Mouse (Mus musculus) gastrocnemius, postnatal 4 days (tissue): ENCODE data around the gene Dclk3. TPM values are rescaled to one million over a fixed set of nuclear protein-coding genes. Genes with fewer than 3 reads are reported as not detected.

Experiments used
- DNase-seq, 2 experiments: peaks; one replicate each; pipeline ENCODE4 v3.0.0; 2021 to 2022; ENCODE audit warnings: low spot score in 2 of 2, mixed read lengths in 2 of 2
- total RNA-seq, 2 experiments: library from RNA; stranded (reverse); gene quantifications; 2 replicates each; pipeline ENCODE4 v1.2.3; 2021

The Dclk3 gene
- total RNA-seq, 2 experiments from 2014 or later: 1.5 to 1.7 TPM

DNA sequence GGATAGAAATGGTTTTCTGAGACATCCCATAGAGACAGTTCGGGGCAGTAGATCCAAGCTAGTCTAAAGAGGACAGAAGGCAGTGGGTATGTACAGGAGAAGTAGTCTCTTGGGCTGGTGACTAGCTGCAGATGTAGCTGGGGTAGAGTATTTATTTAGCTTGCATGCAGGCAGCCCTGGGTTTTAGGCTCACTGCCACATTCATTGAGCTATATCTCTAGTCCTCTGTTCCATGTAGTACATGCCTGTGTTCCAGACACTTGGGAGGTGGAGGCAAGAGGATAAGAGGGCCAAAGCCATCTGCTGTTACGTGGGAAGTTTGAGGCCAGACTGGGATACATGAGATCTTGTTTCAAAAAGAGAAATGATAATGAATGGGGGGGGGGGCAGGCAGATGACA, 3.5 kb upstream of the Dclk3 start:
- DNase-seq: no peak

DNA sequence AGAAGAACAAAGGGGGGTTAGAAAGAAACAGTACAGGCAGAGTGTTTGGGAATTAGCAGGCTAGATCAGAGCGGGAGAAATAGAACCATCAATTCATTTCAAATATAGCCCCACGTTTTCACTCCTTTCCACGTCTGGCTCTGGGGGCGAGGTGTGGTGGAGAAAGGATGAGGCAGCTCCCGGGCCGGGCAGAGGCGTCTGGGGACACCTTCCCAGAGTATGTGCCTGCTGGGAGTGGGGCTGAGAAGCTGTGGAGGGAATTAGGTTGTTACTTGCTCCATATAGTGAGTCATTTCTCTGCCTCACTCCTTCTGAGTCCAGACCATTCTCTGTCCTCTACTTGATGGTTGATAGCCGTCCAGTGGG, 938 bp downstream of the Dclk3 start:
- no peak for DNase-seq

DNA sequence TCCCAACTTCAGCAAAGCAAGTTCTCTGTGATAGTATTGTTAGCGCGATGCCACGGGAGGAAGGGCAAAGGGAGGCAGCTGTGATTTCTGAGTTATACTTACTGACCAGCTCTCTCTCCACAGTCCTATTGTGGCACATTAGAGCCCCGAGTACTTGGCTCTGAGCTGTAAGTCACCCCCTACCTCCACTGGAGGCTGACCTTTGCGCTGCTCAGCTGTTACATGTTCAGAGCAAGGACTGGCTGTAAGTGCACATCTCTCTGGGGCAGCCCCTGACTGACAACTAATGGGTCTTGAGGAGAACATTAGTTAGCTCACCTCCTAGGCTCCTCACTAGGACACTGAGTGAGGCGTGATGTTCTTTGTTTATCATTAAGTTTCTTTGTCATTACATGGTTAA, 1.6 kb downstream of the Dclk3 start:
- no peak for DNase-seq

DNA sequence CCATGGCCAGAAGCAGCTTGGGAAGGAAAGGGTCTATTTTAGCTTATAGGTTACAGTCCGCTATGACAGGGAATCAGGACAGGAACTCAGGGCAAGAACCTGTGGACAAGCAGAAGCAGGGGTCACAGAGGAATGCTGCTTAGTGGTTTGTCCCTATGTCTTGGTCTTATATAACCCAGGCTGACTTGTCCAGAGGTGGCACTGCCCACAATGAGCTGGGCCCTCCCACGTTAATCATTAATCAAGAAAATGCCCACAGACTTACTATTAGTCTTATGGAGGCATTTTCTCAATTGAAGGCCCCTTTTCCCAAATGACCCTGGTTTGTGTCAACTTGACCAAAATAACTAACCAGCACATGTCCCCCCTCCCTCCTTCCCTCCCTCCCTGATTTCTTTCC, 2.3 kb downstream of the Dclk3 start:
- DNase-seq: no peak

DNA sequence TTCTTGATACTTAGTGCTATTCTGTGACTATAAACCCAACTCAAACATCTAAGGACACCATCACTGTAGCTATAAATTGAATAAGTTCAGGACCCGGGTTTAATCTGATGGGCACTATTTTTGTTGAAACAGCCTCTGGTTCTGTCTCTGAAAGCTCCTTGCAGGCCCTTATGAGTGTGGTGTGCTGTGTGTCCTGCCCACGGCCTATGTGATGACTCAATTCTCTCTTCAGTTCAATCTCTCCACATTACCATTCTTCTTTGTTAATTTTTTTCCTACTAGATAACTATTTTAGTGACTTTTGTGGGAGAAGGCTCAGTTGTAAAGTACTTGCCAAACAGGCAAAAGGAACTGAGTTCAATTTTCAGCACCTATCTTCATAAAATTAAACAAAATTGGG, 7.3 kb downstream of the Dclk3 start:
- no peak for DNase-seq

DNA sequence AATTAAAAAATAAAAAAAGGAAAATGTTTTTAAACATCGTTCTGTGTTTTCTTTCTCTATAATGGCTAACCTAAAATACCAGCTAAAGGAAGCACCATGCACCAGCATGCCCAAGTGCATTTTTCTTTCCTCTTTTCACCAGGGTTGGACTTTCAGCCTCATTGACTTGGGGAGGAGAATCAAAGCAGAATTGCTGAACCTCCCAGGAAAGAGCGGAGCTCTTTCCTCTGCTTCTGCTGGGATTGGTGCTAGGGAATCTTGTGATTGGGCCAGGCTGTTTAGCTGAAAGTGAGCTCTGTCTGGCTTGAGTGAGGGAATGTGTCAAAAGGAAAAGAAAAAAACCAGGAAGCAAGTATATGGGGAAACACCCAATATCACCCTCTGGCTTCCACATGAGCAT, 10.1 kb downstream of the Dclk3 start:
- no peak for DNase-seq

DNA sequence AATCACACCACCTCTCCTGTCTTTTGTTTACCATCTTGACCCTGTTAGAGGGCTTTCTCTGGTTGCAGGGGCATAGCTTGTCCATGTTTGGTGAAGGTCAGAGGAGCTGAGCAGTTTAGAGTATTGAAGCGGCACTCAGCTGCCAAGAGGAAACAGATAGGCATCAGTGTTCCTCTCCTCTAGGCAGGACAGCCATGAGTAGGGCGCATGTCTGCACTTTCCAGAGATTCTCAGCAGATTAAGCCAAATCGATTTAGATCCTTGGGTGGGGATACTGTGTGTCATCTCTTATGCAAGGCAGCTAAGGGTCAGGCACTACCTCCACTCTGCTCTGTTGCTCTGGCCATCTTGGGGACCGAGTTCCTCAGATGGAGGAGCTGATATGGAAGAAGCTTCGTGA, 11.0 kb downstream of the Dclk3 start:
- no peak for DNase-seq

DNA sequence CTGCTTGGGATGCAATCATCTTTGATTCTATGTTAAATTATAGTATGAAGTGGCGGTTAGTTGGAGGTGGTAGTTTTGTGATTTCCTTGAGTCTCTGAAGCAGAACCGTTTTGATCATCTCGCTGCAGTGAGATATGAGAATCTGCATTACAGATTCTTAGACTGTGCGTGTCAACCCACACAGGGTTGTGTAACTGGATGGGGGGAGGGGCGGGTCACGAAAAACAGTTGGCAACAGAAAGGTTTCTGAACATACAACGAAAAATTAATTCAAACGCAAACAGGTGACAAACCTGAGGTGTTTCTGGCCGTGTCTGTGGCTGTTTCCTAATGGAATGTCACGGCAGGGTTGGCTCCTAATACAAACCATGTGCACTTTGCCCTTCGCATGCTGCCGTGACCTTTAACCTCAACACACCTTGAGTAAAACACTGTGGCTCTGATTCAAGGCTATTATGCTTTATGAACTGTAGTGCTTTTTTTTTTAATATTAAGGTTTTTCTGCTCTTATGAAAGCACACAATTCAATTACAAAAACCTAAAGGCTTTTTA, 12.0 kb downstream of the Dclk3 start:
- DNase-seq: no peak

DNA sequence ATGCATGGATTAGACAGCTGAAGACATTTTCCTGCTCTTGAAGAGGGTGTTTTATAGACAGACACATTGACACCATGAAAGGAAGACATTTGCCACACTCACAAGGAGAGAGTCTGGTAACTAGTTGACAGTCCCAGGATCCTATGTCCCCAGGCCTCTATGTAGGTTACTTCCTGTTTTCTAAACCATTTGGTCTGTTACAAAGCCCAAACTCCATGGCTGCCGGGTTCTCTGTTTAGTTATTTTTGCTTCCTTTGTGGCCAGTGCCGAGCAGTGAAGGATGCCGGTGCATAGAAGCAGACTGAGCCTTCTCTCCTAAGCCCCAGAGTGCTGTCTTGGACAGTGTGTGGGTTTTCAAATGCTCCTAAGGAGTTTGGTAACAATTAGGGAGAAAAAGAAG, 15.0 kb downstream of the Dclk3 start:
- no peak for DNase-seq

DNA sequence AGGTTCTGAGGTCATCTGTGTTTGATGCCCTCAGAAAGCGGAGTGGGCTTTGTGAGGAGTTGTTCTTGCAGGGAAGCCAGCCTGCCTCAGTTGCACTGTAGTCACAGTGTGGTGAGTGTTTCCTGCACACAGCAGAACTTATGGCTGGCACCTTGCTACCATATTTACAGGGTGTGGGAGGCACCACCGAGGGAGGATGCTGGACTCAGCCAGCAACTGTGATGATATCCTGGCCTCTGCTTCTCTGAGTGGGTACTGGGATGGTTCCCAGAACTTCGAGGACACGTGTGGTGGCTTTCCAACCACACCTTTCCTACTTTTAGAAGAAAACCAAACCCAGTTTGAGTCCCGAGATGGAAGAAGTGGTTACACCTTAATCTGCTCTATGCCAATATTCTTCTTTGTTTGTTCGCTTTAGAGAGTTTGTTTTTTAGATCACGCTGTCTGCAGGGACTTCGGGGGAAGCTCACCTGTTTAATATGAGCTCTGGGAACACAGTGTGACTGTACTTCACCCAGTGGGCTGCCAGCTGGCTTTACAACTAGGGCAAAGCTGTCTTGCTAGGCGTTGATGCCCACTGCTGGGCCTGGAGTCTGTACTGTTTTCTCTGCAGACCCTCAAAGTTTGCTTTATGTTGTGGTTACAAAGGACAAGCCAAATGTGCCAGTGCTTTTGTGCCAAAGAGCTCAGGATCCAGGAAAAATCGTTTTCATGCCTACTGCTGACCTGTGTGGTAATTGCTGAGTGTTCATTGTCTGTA, 18.5 kb downstream of the Dclk3 start:
- no peak for DNase-seq

DNA sequence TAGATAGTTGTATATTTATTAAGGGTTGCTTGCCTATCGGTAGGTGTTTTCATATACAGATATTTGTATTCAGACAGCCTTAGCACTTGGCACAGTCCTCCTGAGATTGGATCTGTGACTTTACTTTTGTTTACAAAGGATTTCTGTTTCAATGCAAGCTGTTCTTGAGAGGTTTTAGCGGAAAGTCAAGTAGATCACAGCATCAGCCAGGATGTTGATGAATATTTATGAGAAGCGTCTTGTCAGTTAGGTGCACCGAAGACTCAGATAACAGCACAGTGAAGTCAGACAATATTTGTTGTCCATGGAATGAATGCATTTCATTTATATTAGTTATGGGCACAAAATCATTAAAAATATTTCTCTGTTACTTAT, 19.0 kb downstream of the Dclk3 start:
- DNase-seq: no peak

DNA sequence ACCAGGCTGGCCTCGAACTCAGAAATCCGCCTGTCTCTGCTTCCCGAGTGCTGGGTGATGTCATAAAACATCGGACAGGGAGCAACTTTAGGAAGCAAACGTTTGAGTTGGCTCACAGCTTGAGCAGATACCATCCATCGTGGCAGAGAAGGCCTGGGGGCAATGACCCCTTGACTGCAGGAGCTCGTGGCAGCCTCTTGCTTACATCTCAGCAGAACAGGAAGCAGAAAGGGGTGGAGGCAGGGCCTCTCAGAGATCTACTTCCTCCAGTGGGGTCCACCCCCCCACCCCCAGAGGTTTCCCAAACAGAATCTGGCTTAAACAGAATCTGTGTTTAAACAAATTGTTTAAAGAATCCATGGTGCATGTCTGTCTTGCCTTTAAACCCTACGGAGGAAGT, 20.6 kb downstream of the Dclk3 start:
- no peak for DNase-seq

DNA sequence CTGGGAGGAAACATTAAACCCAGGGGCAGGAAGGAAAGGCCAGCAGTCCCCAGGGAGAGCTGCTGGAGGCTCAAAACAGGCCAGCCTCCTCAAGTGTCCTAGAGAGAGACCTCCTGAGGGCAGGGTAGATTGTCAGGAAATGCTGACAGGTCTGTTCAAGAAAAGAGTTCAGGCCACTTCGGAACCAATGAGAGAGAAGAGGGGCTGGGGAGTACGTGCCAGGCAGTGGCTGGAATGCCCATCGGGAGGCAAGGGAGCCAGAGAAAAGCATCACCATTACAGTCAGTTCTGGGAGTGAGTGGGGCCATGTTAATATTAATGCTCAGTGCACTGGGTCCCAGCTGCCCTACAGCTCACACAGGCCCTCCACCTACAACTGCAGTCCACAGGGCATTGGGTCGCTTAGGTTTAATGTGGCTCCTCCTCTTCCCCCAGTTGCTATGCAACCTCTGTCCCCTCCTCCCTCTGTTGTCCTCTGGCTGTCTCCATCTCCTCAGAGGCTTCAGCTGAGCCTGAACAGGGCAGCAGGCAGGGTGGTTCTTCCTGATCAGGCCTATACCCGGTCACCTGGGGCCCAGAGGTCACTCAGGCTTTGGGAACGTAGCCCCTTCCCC, 21.4 kb downstream of the Dclk3 start:
- DNase-seq: no peak

DNA sequence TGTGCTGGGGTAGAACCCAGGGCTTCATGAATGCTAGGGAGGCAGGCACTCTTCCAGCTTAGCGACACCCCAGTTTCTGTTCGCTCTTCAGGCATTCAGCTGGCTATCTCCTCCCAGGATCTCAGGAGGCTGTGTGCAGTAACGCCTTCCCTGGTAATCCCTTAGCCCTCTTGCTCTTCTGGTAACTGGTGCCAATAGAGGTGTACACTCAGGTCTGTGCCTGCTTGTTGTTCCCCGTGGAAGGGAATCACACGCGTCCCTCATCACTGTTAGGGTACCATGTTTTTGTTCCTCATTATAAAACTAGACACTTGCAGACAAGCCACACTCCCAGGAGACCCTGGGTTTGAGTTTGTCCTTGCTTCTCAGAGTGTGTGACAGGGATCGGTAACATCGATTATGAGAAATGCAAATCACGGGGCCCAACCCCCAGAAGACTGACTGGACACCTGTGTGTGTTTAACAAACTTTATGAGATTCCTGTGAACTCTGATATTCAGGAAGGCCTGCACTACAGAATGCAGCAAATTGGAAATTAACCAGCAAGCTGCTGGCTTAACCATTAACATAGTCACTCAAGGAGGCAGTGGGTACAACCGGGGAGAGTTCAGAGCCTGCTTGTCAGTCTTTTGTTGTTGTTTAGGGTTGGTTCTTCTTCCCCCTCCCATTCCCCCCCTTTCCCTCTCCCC, 22.7 kb downstream of the Dclk3 start:
- DNase-seq: no peak

DNA sequence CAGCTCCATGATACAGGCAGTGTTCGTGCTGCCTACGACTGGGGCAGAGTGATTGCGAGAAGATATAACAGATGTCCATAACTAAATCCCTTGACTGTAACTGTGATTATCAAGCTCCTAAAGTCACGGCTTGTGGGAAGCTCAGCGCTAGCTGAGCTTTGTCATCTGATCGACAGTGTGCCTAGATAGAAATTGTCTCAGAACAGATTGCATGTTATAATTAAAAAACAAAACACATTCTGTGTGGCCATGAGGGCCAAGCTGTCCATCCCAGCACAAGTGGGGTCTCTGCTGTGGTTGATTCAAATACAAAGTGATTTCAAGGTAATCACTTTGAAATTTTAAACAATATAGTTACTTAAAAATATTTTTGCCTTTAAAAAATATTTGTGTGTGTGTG, 26.8 kb downstream of the Dclk3 start:
- DNase-seq: no peak

DNA sequence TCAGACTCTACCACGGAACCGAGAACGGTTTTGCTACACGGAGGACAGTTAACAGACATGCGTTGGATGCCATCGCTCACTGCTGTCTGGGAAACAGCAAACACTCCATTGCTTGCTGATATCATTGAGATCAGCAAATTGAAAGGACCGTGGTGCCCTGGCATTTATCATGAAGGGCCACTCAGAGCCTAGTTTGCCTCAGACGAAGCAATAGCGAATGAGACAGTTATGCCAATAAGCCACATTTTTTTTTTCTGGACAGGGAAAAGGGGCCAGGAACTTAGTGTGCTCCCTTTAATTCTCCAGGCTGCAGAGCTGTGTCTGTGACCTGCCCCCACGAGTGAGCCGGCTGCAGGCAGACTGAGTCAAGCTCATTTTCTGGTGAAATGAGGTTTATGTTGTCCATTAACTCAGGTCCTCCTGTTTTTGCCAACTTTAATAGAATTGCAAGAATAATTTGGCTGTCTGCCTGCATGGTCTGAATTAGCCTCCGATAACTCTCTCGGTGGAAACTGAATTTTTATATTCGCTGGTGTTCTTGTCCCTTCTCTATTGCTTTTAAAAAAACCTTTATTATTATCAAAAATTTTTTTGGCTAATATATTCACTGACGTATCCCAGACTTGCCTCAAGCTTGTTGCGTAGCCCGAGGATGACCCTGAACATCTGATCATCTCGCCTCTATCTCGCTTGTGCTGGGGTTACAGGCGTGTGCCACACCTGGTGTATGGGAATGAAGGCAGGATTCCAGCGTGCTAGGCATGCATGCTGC, 35.0 kb downstream of the Dclk3 start:
- no peak for DNase-seq

DNA sequence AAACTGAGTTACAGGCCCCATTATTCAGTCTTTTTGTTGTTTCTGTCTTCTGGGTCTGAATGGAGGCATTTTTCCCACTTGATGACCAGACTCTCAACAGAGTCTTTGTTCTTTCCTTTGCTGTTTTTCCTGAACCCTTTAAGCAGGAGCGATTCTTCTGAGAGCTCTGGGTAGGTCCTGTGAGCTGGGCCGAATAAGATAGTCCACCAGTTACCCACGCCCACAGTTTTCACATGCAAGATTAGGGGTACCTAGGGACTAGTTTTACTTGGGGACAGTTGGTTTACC, 35.5 kb downstream of the Dclk3 start:
- DNase-seq: no peak

DNA sequence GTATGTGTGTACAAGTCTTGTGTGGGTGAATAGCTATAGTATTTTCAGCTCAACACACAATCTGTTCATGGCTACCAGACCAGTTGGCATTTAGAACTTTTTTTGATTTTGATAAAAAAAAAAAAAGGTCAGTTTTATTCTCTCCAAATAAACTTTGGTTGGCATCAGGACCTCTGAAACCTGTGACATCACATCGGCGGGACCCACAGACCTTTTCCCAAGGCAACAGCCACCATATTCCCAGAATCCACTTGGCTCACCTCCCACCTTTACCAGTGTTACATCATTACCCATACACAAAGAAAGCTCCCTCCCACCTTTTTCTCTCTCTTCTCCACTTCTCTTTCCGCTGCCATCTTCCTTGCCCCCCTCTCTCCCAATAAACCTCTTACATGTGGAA, 36.4 kb downstream of the Dclk3 start:
- DNase-seq: no peak

DNA sequence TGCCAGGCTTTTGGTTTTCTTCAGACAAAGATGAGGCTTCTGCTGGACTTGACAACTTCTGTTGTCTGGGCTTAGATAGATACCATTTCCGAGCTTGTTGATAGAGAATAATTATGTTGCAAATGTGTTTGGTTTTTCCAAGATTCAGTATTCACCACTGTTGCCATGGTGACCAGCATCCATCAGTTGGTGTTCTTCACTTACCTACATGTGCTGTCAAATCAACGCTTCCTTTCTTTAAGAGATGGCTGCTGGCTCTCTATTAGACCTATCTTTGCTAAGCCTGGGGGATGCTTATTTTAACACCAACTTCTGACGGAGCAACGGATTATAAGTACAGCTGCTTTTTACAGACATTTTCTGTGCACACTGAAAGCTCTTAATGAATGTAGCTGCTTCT, 37.1 kb downstream of the Dclk3 start:
- no peak for DNase-seq

DNA sequence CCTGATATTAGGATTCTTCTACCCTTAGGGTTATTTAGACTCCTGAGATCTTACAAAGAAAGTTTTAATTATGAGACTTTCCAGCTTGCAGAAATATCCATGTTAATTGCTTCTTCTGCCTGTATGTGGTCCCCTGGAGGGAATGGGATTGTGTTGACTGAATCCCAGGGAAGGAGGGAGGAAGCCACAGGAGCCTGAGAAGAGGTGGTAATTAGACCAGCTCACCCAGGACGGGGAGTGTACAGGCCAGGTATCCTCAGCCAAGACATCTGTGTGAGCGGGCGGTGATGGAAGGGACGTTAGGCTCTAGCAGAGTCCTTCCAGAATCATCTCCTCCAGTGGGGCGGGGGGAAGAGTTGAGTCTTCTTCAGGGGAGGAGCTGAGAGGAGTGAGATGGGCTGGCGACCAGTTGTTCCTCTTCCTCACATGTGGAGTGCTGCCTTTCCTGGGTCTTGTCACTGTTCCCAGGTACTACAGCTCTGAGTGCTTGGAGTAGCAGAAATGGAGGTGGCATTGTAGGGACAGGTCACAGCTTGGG, 37.7 kb downstream of the Dclk3 start:
- DNase-seq: no peak

DNA sequence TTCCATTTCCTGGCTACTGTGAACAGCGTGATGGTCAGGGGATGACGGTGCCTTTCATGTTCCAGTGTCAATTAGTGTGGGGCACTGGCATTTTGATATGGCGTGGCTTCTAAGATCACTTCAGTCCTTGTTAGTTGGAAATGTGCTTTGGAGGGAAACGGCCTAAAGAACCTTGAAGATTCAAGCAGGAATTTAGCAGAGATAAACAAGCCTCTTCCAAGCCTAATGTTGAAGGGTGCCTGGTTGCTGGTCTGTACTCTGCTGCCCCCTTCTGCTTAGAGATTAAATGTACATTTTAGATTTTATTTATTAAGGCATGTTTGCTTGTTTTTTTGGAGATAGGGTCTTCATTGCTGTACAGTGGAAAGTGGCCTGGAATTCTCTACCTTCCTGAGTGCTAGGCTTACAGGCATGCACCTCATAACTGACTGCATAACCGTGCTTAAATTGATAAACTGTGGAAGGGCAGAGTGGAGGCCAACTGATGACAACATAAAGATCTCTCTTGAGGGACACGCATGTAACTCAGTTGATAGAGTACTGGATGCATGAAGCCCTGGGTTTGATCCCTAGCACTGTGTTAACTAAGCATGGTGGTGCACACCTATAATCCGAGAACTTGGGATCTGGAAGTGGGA, 40.1 kb downstream of the Dclk3 start:
- no peak for DNase-seq
